Mouse (Mus musculus) heart, embryonic 12.5 days (tissue): ENCODE results near the gene Nell1. TPM values are rescaled to one million over a fixed set of nuclear protein-coding genes. Genes with fewer than 3 reads are reported as not detected.

Experiments used
- ATAC-seq: fragments of 200-750 bp; cut with Nextera tagmentation; 2 replicates; pipeline ENCODE4 v1.8.0; 2017; ENCODE audit warnings: moderate TSS enrichment, moderate library complexity; ENCODE audit not compliant: insufficient number of reproducible peaks, low FRiP score
- H3K27ac ChIP-seq: fragments of 300-500 bp; sonication (generic); 2 replicates; pipeline ENCODE4 v1.5.1; 2016; ENCODE audit warnings: mild to moderate bottlenecking, moderate library complexity; ENCODE audit not compliant: poor library complexity, severe bottlenecking
- H3K27me3 ChIP-seq: fragments of 300-500 bp; sonication (generic); replicated peaks from 2 replicates; pipeline ENCODE4 v1.6.1; 2016; ENCODE audit warnings: mild to moderate bottlenecking, moderate library complexity
- H3K36me3 ChIP-seq: fragments of 300-500 bp; sonication (generic); 2 replicates; pipeline ENCODE4 v1.6.1; 2016; ENCODE audit warnings: mild to moderate bottlenecking, moderate library complexity
- H3K4me1 ChIP-seq: fragments of 300-500 bp; sonication (generic); replicated peaks from 2 replicates; pipeline ENCODE4 v1.6.1; 2016; ENCODE audit warnings: mild to moderate bottlenecking
- H3K4me2 ChIP-seq: fragments of 300-500 bp; sonication (generic); 2 replicates; pipeline ENCODE4 v1.6.1; 2016; ENCODE audit warnings: mild to moderate bottlenecking, moderate library complexity
- H3K4me3 ChIP-seq: fragments of 300-500 bp; sonication (generic); 2 replicates; pipeline ENCODE4 v1.5.1; 2016; ENCODE audit warnings: mild to moderate bottlenecking
- H3K9ac ChIP-seq: fragments of 300-500 bp; sonication (generic); 2 replicates; pipeline ENCODE4 v1.6.1; 2016; ENCODE audit warnings: mild to moderate bottlenecking, moderate library complexity
- H3K9me3 ChIP-seq: fragments of 300-500 bp; sonication (generic); replicated peaks from 2 replicates; pipeline ENCODE4 v1.6.1; 2016; ENCODE audit warnings: mild to moderate bottlenecking, moderate library complexity
- WGBS: fragments of 180-500 bp; shearing (Covaris S2); methylation state at CpG from one replicate; pipeline ENCODE4 v1.1.7; 2016; 5-methylcytosine and 5-hydroxymethylcytosine counted together
- polyA plus RNA-seq: library from polyadenylated mRNA; unstranded; fragments of >200 nt; fragmentation: Nextera tagmentation; extraction: Ambion mirVana; gene quantifications from 2 replicates; pipeline ENCODE4 v1.2.1, GENCODE M21; 2016

Gene Nell1
- polyA plus RNA-seq, 1 experiment from 2014 or later, result 0.50 TPM

DNA sequence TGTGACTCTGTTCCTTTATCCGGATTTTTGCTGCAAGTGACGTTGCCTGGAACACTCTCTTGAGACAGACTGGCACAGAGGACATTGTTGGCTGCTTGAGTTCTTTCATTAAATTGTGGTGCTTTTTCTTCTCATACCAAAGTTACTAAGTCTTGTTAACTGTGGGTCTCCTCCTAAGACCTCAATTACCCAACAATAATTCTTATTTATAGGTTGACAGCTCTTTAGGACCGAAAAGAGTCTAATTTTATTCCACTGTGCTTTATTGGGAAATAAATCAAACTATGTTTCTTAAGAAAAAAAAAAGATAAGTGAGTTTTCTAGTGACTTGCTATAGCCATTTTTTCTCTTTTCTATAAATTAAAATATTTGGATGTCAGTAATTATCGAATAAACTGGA is 472.7 kb downstream of the Nell1 start:
- H3K27me3 ChIP-seq, result no peaks in the 10 kb centered on the region
- no peak overlapping the region for H3K4me3 ChIP-seq
- no peaks in the 10 kb centered on the region for H3K9me3 ChIP-seq
- H3K9ac ChIP-seq, result no peak overlapping the region
- WGBS, result 72% methylated on average over 4 of the region's 4 CpGs
- H3K36me3 ChIP-seq, result no peaks in the 10 kb centered on the region
- ATAC-seq, result no peak
- H3K4me1 ChIP-seq, result no peaks in the 10 kb centered on the region
- H3K27ac ChIP-seq, result no peak overlapping the region
- H3K4me2 ChIP-seq, result no peak overlapping the region

DNA sequence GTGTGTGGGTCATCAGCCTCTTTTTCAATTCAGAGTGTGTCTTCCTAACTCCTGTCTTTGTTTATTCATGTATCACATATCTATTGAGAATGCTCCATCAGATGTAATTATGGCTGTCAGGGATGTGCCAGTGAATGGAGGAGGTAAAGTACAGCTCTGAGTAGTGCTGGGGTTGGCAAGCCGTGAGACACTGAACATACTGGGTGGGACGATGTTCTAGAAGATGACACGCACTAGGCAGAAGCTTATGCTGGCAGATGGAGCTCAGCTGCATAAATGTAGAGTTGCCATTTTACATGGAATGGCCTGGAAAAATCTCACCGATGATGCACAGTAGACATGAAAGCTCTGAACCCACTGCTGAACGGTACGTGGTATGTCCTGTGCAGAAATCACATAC is 493.1 kb downstream of the Nell1 start:
- Histone ChIP-seq H3K9ac (no peak overlapping the region), H3K4me2 (no peak overlapping the region), H3K4me1 (no peaks in the 10 kb centered on the region), H3K4me3 (no peak overlapping the region), H3K9me3 (no peaks in the 10 kb centered on the region), H3K27ac (no peak overlapping the region), H3K36me3 (no peaks in the 10 kb centered on the region), H3K27me3 (no peaks in the 10 kb centered on the region)
- 87% methylated on average over 6 of the region's 6 CpGs for WGBS
- no peak for ATAC-seq

DNA sequence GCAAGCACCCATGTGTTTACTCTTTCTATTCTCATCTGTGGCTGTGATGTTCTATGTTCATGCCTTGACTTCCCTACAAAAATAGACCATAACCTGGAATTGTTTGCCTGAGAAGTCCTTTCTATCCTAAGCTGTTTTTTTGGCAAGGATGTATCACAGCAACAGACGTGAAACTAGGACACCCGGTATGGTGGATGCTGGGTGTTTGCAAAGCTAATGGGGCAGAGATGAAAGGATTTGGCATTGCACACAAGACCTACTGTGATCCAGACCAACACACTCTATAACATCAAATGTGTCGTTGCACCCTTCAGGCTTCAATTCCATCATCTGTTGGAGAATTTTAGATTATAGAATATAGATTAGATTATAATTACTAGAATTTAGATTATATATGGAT is 495.9 kb downstream of the Nell1 start:
- Histone ChIP-seq H3K4me2 (no peak overlapping the region), H3K4me3 (no peak overlapping the region), H3K36me3 (no peaks in the 10 kb centered on the region), H3K27me3 (no peaks in the 10 kb centered on the region), H3K9ac (no peak overlapping the region), H3K27ac (no peak overlapping the region), H3K4me1 (no peaks in the 10 kb centered on the region), H3K9me3 (no peaks in the 10 kb centered on the region)
- no peak for ATAC-seq
- 82% methylated on average over 3 of the region's 3 CpGs for WGBS

DNA sequence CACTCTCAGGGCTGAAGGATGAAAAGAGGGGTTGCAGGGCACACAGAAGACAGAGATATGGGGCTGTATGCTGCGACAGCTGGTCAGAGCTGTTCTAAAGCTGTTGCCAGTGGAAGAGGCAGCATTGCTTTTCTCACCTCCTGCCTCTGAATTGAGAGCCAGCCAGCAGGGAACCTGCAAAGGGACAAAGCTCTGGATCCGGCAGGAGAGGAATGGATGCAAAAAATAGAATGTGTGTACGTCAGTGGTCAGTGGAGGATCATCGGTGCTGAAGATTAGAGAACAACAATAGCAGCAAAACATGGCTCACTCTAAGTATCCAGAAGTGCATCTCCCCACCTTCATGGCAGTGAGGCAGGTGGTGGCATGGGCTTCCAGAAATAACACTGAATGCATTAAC is 507.3 kb downstream of the Nell1 start:
- H3K9me3 ChIP-seq, result no peaks in the 10 kb centered on the region
- no peaks in the 10 kb centered on the region for H3K4me1 ChIP-seq
- no peak overlapping the region for H3K4me3 ChIP-seq
- H3K4me2 ChIP-seq, result no peak overlapping the region
- no peak for ATAC-seq
- no peak overlapping the region for H3K9ac ChIP-seq
- WGBS, result 38% methylated on average over 4 of the region's 4 CpGs
- no peak overlapping the region for H3K27ac ChIP-seq
- no peaks in the 10 kb centered on the region for H3K27me3 ChIP-seq
- H3K36me3 ChIP-seq, result no peaks in the 10 kb centered on the region

DNA sequence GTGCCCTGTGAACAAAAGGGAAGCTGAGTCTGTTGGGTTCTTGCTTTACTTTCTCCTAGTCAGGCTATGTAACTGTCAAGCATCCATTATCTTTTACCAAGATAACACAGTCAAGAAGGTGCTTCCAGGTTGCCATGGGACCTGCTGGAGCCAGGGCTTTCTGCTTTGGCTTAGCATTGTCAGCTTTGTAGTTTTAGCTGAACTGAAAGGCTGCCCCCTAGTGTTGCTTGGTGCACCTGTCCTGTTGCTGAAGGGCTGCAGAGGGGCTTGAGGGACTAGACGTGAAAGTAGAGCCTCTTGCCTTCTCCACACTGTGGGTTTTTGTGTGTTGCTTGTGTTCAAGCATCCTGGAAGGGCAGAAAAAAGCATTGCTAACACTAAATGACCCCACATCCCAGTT is 510.6 kb downstream of the Nell1 start:
- ATAC-seq, result no peak
- no peaks in the 10 kb centered on the region for H3K27me3 ChIP-seq
- 19% methylated on average over 1 of the region's 1 CpGs for WGBS
- no peaks in the 10 kb centered on the region for H3K9me3 ChIP-seq
- H3K4me3 ChIP-seq, result no peak overlapping the region
- H3K4me1 ChIP-seq, result no peaks in the 10 kb centered on the region
- no peaks in the 10 kb centered on the region for H3K36me3 ChIP-seq
- no peak overlapping the region for H3K4me2 ChIP-seq
- H3K9ac ChIP-seq, result no peak overlapping the region
- H3K27ac ChIP-seq, result no peak overlapping the region

DNA sequence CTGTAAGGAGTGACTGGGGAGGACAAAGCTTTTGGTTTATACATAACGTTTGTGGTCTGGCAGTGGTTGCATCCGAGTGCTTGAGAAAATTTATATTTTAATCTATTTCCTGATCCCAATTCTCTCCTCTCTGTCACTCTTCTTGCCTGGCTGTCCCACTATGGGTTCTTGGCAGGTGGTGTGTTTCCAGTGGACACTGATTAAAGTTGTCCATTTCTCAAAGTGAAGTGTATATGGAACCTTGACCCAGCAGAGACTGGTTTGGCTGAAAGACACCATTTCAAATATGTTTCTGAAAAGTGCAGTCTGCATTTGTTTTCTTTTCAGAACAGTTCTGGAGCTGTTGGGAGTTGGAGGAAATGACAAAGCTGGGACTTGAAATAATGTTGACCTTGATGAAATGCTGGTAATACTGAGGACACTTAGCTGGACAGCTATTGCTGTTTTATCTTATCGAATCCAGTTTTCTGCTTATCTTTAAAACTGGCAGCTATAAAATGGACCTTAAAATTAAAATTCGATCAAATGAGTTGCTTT is 512.3 kb downstream of the Nell1 start:
- Histone ChIP-seq H3K27ac (no peak overlapping the region), H3K4me1 (no peaks in the 10 kb centered on the region), H3K4me2 (no peak overlapping the region), H3K36me3 (no peaks in the 10 kb centered on the region), H3K27me3 (no peaks in the 10 kb centered on the region), H3K9me3 (no peaks in the 10 kb centered on the region), H3K9ac (no peak overlapping the region), H3K4me3 (no peak overlapping the region)
- ATAC-seq, result no peak
- 69% methylated on average over 4 of the region's 4 CpGs for WGBS

DNA sequence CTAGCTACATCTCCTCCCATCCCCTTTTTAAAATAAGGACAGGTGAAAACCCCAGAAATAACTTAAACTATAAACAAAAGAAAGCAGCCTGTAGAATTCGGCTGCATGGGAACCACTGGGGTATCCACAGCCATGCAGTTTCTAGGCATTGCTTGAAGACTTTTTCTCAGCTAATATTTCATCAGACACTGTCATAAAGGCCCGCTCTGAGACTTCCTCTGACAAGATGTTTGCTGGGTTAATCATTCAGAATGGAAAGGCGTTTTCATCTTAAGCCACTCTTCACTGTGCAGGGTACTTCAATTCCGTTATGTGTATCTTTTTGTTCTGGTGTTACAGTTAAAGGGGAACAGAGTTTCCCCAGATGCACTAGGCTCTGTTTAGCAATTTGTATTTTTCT is 526.9 kb downstream of the Nell1 start:
- Histone ChIP-seq H3K36me3 (no peaks in the 10 kb centered on the region), H3K9ac (no peak overlapping the region), H3K4me3 (no peak overlapping the region), H3K27me3 (no peaks in the 10 kb centered on the region), H3K4me1 (no peaks in the 10 kb centered on the region), H3K27ac (no peak overlapping the region), H3K4me2 (no peak overlapping the region), H3K9me3 (no peaks in the 10 kb centered on the region)
- WGBS, result 70% methylated on average over 4 of the region's 4 CpGs
- no peak for ATAC-seq

DNA sequence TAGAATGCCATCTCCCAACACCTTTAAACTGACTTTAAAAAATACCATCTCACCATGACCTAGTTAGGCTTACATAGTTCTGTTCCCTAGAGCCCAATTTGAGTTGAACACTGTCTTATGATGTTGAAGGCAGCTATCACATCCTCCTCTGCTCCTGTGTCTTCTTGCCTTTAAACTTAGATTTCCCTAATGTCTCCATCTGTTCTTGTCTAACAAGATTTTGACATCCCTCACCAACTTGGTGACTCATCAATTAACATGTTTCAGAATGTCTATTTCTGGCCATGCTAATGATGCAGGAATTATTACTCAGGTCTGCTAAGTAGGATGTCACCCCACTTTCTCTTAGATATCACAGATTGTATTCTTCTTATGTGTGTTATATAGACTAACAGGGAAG is 532.4 kb downstream of the Nell1 start:
- H3K27ac ChIP-seq, result no peak overlapping the region
- H3K36me3 ChIP-seq, result no peaks in the 10 kb centered on the region
- no peaks in the 10 kb centered on the region for H3K9me3 ChIP-seq
- H3K4me1 ChIP-seq, result no peaks in the 10 kb centered on the region
- H3K4me2 ChIP-seq, result no peak overlapping the region
- H3K4me3 ChIP-seq, result no peak overlapping the region
- H3K27me3 ChIP-seq, result no peaks in the 10 kb centered on the region
- ATAC-seq, result no peak
- no peak overlapping the region for H3K9ac ChIP-seq

DNA sequence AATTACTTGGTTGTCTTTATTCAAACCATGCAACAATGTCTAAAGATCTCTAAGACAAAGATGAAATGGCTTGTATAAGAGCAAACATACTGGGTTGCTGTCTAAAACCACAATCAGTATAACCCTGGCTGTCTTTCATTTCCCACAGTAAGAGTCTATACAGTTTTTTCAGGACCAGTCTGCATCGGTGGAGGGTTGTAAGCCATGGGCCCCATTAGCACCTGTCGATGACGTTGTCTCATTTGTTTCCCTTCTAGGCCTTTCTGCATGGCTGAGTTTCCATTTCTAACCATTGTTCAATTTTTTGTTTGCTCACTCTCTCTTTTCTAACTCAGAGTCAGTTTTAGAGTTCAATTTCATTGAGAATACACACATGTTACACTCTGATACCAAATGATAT is 540.2 kb downstream of the Nell1 start:
- Histone ChIP-seq H3K4me2 (no peak overlapping the region), H3K36me3 (no peaks in the 10 kb centered on the region), H3K4me3 (no peak overlapping the region), H3K27ac (no peak overlapping the region), H3K27me3 (no peaks in the 10 kb centered on the region), H3K9me3 (no peaks in the 10 kb centered on the region), H3K4me1 (no peaks in the 10 kb centered on the region), H3K9ac (no peak overlapping the region)
- 83% methylated on average over 3 of the region's 3 CpGs for WGBS
- ATAC-seq, result no peak

DNA sequence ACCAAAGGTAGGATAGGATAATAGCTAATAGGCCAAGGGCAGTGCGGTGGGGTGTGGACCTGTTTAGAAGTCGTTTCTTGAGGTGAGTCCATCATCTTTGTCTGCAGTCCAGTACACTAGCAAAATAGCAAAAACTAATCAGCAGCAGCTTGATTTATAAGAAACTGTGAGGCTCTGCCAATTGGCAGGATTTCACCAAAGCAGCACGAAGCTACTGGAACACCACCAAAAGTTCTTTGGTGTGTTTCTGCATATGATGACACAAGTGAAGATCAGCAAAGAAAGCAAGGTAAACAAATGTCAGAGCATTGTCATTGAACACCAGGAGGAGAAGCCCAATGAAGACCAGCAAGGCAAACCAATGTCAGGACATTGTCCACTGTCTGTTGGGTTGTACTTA is 542.0 kb downstream of the Nell1 start:
- H3K4me2 ChIP-seq, result no peak overlapping the region
- H3K27me3 ChIP-seq, result no peaks in the 10 kb centered on the region
- H3K36me3 ChIP-seq, result no peaks in the 10 kb centered on the region
- no peaks in the 10 kb centered on the region for H3K9me3 ChIP-seq
- H3K27ac ChIP-seq, result no peak overlapping the region
- H3K9ac ChIP-seq, result no peak overlapping the region
- no peaks in the 10 kb centered on the region for H3K4me1 ChIP-seq
- no peak overlapping the region for H3K4me3 ChIP-seq
- 75% methylated on average over 3 of the region's 3 CpGs for WGBS
- no peak for ATAC-seq

DNA sequence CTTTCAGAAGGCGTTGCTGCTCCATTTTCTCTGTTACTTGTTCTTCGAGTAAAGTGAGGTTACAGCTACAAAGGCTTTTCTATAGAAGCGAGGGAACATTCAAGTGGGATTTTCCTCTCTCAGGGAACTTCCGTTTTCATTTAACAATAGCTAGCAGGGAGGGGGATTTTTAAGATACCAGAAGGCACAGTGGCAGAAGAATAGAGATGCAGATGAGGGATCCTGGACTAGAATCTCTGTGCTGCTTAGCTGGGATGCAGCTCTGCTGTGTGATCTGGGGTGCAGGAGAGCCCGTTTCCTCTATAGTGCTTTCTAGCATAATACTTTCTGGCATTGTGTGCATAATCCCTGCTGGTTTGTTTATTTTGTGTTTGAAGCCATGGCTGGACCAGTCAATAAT is 568.7 kb downstream of the Nell1 start:
- Histone ChIP-seq H3K9me3 (no peaks in the 10 kb centered on the region), H3K27ac (no peak overlapping the region), H3K36me3 (no peaks in the 10 kb centered on the region), H3K27me3 (no peaks in the 10 kb centered on the region), H3K9ac (no peak overlapping the region), H3K4me1 (no peaks in the 10 kb centered on the region), H3K4me2 (no peak overlapping the region), H3K4me3 (no peak overlapping the region)
- 57% methylated on average over 5 of the region's 5 CpGs for WGBS
- ATAC-seq, result no peak

DNA sequence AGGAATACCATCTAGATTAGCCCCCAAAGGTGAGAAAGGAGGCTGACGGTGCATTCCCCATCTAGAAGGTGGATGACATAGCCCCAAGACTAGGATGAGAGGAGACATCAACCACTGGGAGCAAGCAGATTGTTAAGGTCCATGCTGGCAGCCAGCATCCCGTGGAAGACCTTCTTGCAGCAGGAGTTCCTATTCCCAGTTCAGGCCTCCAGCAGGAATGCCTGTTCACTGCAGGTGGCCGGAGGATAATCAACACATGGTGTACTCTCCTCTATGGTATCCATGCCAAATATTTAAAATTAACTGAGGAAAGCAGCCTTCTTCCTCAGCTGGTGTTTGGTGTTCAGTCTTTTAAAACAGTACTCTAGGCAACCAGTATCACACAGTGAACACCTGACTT is 574.9 kb downstream of the Nell1 start:
- H3K9ac ChIP-seq, result no peak overlapping the region
- H3K36me3 ChIP-seq, result no peaks in the 10 kb centered on the region
- no peaks in the 10 kb centered on the region for H3K27me3 ChIP-seq
- H3K9me3 ChIP-seq, result no peaks in the 10 kb centered on the region
- H3K4me1 ChIP-seq, result no peaks in the 10 kb centered on the region
- no peak overlapping the region for H3K4me3 ChIP-seq
- H3K27ac ChIP-seq, result no peak overlapping the region
- 72% methylated on average over 3 of the region's 3 CpGs for WGBS
- ATAC-seq, result no peak
- H3K4me2 ChIP-seq, result no peak overlapping the region
